Mouse (Mus musculus) brain, adult 2 months (tissue): ENCODE measurements at regions not wholly inside any gene's neighbourhood (a gene's known extent, or its start where the extent isn't known, plus 50 kb on each side); places are given as distances from the start of the nearest gene placed in this dataset.

Experiments used
- DNase-seq: peaks from one replicate; pipeline ENCODE4 v3.0.0; 2011; ENCODE audit warnings: low read depth, low spot score

GRCm38 (mm10) chr2:14544686-14545085, 58.2 kb upstream of the Cacnb2 start:
- peak; percentile 12 for DNase-seq

- DNase-seq: no peak
Observed at GRCm38 (mm10) chr2:14548650-14549049, 54.2 kb upstream of the Cacnb2 start.

GRCm38 (mm10) chr2:14549560-14549959, 53.3 kb upstream of the Cacnb2 start:
- no peak for DNase-seq

GRCm38 (mm10) chr2:14550826-14551225, 52.1 kb upstream of the Cacnb2 start:
- no peak for DNase-seq
